Mouse (Mus musculus) embryonic facial prominence, embryonic 11.5 days (tissue): ENCODE data around the gene Armh1. TPM values are rescaled to one million over a fixed set of nuclear protein-coding genes. Genes with fewer than 3 reads are reported as not detected.
"Not testable (repeated sequence)": the region's sequence is repeated elsewhere in the genome, so short reads cannot be mapped to it uniquely, and the experiment has no call there.

Experiments used
- ATAC-seq: fragments of 200-750 bp; cut with Nextera tagmentation; replicated peaks from 2 replicates; pipeline ENCODE4 v1.8.0; 2017; ENCODE audit warnings: low read depth; ENCODE audit not compliant: insufficient number of reproducible peaks, low FRiP score, low TSS enrichment
- DNase-seq: peaks from one replicate; pipeline ENCODE4 v3.0.0-alpha.2; 2015; ENCODE audit warnings: low spot score
- H3K27ac ChIP-seq: fragments of 300-500 bp; sonication (generic); replicated peaks from 2 replicates; pipeline ENCODE4 v1.5.1; 2014; ENCODE audit warnings: mild to moderate bottlenecking, low read depth, low read length, control low read depth
- H3K27me3 ChIP-seq: fragments of 300-500 bp; sonication (generic); 2 replicates; pipeline ENCODE4 v1.6.1; 2014; ENCODE audit warnings: mild to moderate bottlenecking, low read length, moderate library complexity, mixed read lengths; ENCODE audit not compliant: control insufficient read depth, insufficient read depth
- H3K36me3 ChIP-seq: fragments of 300-500 bp; sonication (generic); replicated peaks from 2 replicates; pipeline ENCODE4 v1.6.1; 2014; ENCODE audit warnings: low read depth, mild to moderate bottlenecking, low read length, moderate library complexity, mixed read lengths; ENCODE audit not compliant: control insufficient read depth, insufficient read depth
- H3K4me1 ChIP-seq: fragments of 300-500 bp; sonication (generic); 2 replicates; pipeline ENCODE4 v1.6.1; 2014; ENCODE audit warnings: low read length, mixed read lengths; ENCODE audit not compliant: control insufficient read depth, insufficient read depth
- H3K4me2 ChIP-seq: fragments of 300-500 bp; sonication (generic); 2 replicates; pipeline ENCODE4 v1.6.1; 2014; ENCODE audit warnings: low read depth, mild to moderate bottlenecking, control low read depth, low read length, moderate library complexity
- H3K4me3 ChIP-seq: fragments of 300-500 bp; sonication (generic); 2 replicates; pipeline ENCODE4 v1.5.1; 2014; ENCODE audit warnings: low read depth, low read length, control low read depth
- H3K9ac ChIP-seq: fragments of 300-500 bp; sonication (generic); replicated peaks from 2 replicates; pipeline ENCODE4 v1.6.1; 2014; ENCODE audit warnings: mild to moderate bottlenecking, control low read depth, low read length
- H3K9me3 ChIP-seq: fragments of 300-500 bp; sonication (generic); replicated peaks from 2 replicates; pipeline ENCODE4 v1.6.1; 2016; ENCODE audit warnings: mild to moderate bottlenecking, low read length, inconsistent platforms, mixed read lengths; ENCODE audit not compliant: control insufficient read depth
- WGBS: fragments of 180-500 bp; shearing (Covaris S2); extraction: QIAGEN DNeasy Blood & Tissue Kit; methylation state at CpG from one replicate; pipeline ENCODE4 v1.1.7; 2014; 5-methylcytosine and 5-hydroxymethylcytosine counted together
- polyA plus RNA-seq: library from polyadenylated mRNA; unstranded; fragments of >200 nt; fragmentation: Nextera tagmentation; extraction: Ambion mirVana; gene quantifications from 2 replicates; pipeline ENCODE4 v1.2.1, GENCODE M21; 2014

The Armh1 gene
- polyA plus RNA-seq, 1 experiment from 2014 or later: 0.17 TPM

- Histone ChIP-seq H3K36me3 (no peaks in the 10 kb centered on the region), H3K27me3 (no peaks in the 10 kb centered on the region), H3K9ac (no peak overlapping the region), H3K4me2 (no peak overlapping the region), H3K9me3 (no peaks in the 10 kb centered on the region), H3K4me3 (no peak overlapping the region), H3K4me1 (no peaks in the 10 kb centered on the region), H3K27ac (no peak overlapping the region)
- DNase-seq: no peak
- WGBS: 69% methylated on average over 13 of the region's 13 CpGs
- ATAC-seq: no peak
Observed at GRCm38 (mm10) chr4:117262101-117262913, 10.4 kb upstream of the Armh1 start.

GRCm38 (mm10) chr4:117261222-117261621 is 9.3 kb upstream of the Armh1 start:
- H3K9me3 ChIP-seq: no peaks in the 10 kb centered on the region
- 81% methylated on average over 2 of the region's 2 CpGs for WGBS
- no peak for DNase-seq
- no peaks in the 10 kb centered on the region for H3K4me1 ChIP-seq
- H3K27me3 ChIP-seq: no peaks in the 10 kb centered on the region
- no peak overlapping the region for H3K9ac ChIP-seq
- H3K36me3 ChIP-seq: no peaks in the 10 kb centered on the region
- ATAC-seq: no peak
- no peak overlapping the region for H3K4me3 ChIP-seq
- no peak overlapping the region for H3K27ac ChIP-seq
- no peak overlapping the region for H3K4me2 ChIP-seq

- H3K4me2 ChIP-seq, H3K9ac ChIP-seq, H3K27me3 ChIP-seq, H3K27ac ChIP-seq, H3K36me3 ChIP-seq, H3K9me3 ChIP-seq, ATAC-seq, H3K4me3 ChIP-seq, H3K4me1 ChIP-seq, DNase-seq: not testable (repeated sequence)
- WGBS: 74% methylated on average over 6 of the region's 6 CpGs
Observed at GRCm38 (mm10) chr4:117259909-117260308, 8.0 kb upstream of the Armh1 start.

GRCm38 (mm10) chr4:117254672-117255071 is 2.7 kb upstream of the Armh1 start:
- Histone ChIP-seq H3K4me1 (no peaks in the 10 kb centered on the region; the same call in 1 of the 2 replicates), H3K4me2 (no peak overlapping the region), H3K4me3 (no peak overlapping the region), H3K27me3 (no peaks in the 10 kb centered on the region), H3K27ac (no peak overlapping the region), H3K9me3 (no peaks in the 10 kb centered on the region), H3K9ac (no peak overlapping the region), H3K36me3 (no peaks in the 10 kb centered on the region)
- DNase-seq (no peak), ATAC-seq (no peak)
- WGBS: 56% methylated on average over 6 of the region's 6 CpGs

- Histone ChIP-seq H3K4me3 (no peak overlapping the region), H3K9me3 (no peaks in the 10 kb centered on the region), H3K4me2 (no peak overlapping the region), H3K27me3 (no peaks in the 10 kb centered on the region), H3K4me1 (no peaks in the 10 kb centered on the region; the same call in 1 of the 2 replicates), H3K36me3 (no peaks in the 10 kb centered on the region), H3K27ac (no peak overlapping the region), H3K9ac (no peak overlapping the region)
- no peak for DNase-seq
- 61% methylated on average over 5 of the region's 5 CpGs for WGBS
- no peak for ATAC-seq
Observed at GRCm38 (mm10) chr4:117254017-117254627, 2.2 kb upstream of the Armh1 start.

DNA sequence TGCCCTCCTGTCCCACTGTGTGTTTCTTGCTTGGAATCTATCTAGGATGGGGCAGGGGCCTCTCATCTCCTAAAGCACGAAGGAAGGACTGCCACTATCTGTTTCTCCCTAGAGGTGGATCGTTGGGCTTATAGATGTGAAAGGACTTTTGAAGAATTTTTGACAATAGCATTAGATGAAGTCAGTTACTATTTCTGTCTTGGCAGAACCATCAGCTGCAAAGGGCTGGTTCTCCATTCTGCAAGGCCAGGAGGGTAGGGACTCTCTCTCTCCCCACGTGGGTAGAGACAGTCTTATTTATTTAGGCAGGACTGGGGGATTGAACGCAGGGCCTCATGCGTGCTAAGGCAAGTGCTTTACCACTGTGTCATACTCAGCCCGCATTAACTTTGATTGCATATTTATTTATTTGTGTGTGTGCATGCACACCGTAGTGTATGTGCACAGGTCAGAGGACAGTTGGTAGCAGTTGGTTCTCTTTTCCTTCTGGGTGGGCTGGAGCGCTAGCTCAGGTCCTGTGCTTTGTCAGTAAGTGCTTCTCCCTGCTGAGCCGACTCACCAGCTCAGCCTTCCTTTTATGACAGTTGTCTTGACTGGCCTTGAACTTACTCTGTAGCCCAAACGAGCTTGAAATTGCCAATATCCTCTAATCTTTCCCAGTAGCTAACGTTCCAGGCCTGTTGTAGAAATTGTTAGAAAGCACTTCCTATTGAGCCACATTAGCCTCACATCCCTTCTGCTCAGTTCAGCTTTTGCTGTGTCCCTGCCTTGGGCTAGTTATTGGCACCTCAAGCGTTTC is 1.5 kb upstream of the Armh1 start:
- Histone ChIP-seq H3K27me3 (no peaks in the 10 kb centered on the region), H3K4me3 (no peak overlapping the region), H3K4me2 (no peak overlapping the region), H3K27ac (no peak overlapping the region), H3K4me1 (no peaks in the 10 kb centered on the region; the same call in 1 of the 2 replicates), H3K9ac (no peak overlapping the region), H3K36me3 (no peaks in the 10 kb centered on the region), H3K9me3 (no peaks in the 10 kb centered on the region)
- ATAC-seq (no peak), DNase-seq (no peak)
- 63% methylated on average over 12 of the region's 12 CpGs for WGBS

- no peaks in the 10 kb centered on the region; the same call in 1 of the 2 replicates for H3K4me1 ChIP-seq
- H3K4me2 ChIP-seq: no peak overlapping the region; the same call in 1 of the 2 replicates
- H3K27me3 ChIP-seq: no peaks in the 10 kb centered on the region
- H3K36me3 ChIP-seq: no peaks in the 10 kb centered on the region
- no peak for ATAC-seq
- peak overlapping the region; percentile 65 for H3K9ac ChIP-seq
- no peak for DNase-seq
- 81% methylated on average over 5 of the region's 5 CpGs for WGBS
- no peaks in the 10 kb centered on the region for H3K9me3 ChIP-seq
- H3K4me3 ChIP-seq: no peak overlapping the region; the same call in 1 of the 2 replicates
- no peak overlapping the region for H3K27ac ChIP-seq
Observed at GRCm38 (mm10) chr4:117252755-117253154, 830 bp upstream of the Armh1 start.
